Mouse (Mus musculus) liver, embryonic 15.5 days (tissue): ENCODE measurements around the gene Zfp874b. TPM values are rescaled to one million over a fixed set of nuclear protein-coding genes. Genes with fewer than 3 reads are reported as not detected.
"Not testable (repeated sequence)": the region's sequence is repeated elsewhere in the genome, so short reads cannot be mapped to it uniquely, and the experiment has no call there.

ENCODE experiments used
- ATAC-seq: fragments of 200-750 bp; cut with Nextera tagmentation; 2 replicates; pipeline ENCODE4 v1.8.0; 2017; ENCODE audit warnings: moderate number of reproducible peaks, mild to moderate bottlenecking, moderate library complexity; ENCODE audit not compliant: insufficient read depth
- H3K27ac ChIP-seq: fragments of 300-500 bp; sonication (generic); replicated peaks from 2 replicates; pipeline ENCODE4 v1.5.1; 2015; ENCODE audit warnings: mild to moderate bottlenecking, inconsistent platforms
- H3K27me3 ChIP-seq: fragments of 300-500 bp; sonication (generic); 2 replicates; pipeline ENCODE4 v1.6.1; 2015; ENCODE audit warnings: mild to moderate bottlenecking, inconsistent platforms
- H3K36me3 ChIP-seq: fragments of 300-500 bp; sonication (generic); replicated peaks from 2 replicates; pipeline ENCODE4 v1.6.1; 2015; ENCODE audit warnings: moderate library complexity, mild to moderate bottlenecking, inconsistent platforms
- H3K4me1 ChIP-seq: fragments of 300-500 bp; sonication (generic); replicated peaks from 2 replicates; pipeline ENCODE4 v1.6.1; 2015; ENCODE audit warnings: inconsistent platforms
- H3K4me2 ChIP-seq: fragments of 300-500 bp; sonication (generic); 2 replicates; pipeline ENCODE4 v1.6.1; 2015; ENCODE audit warnings: moderate library complexity, mild to moderate bottlenecking, inconsistent platforms
- H3K4me3 ChIP-seq: fragments of 300-500 bp; sonication (generic); replicated peaks from 2 replicates; pipeline ENCODE4 v1.5.1; 2015; ENCODE audit warnings: mild to moderate bottlenecking, inconsistent platforms
- H3K9ac ChIP-seq: fragments of 300-500 bp; sonication (generic); 2 replicates; pipeline ENCODE4 v1.6.1; 2015; ENCODE audit warnings: moderate library complexity, mild to moderate bottlenecking, inconsistent platforms
- H3K9me3 ChIP-seq: fragments of 300-500 bp; sonication (generic); replicated peaks from 2 replicates; pipeline ENCODE4 v1.6.1; 2016; ENCODE audit warnings: inconsistent platforms
- WGBS: fragments of 180-500 bp; shearing (Covaris S2); methylation state at CpG from one replicate; pipeline ENCODE4 v1.1.7; 2015; ENCODE audit warnings: mixed read lengths; ENCODE audit not compliant: insufficient replicate concordance; 5-methylcytosine and 5-hydroxymethylcytosine counted together
- polyA plus RNA-seq: library from polyadenylated mRNA; unstranded; fragments of >200 nt; fragmentation: Nextera tagmentation; extraction: Ambion mirVana; gene quantifications from 2 replicates; pipeline ENCODE4 v1.2.1, GENCODE M21; 2015

Gene Zfp874b
- polyA plus RNA-seq = 2.5 and 3.4 TPM in 2 replicates

DNA sequence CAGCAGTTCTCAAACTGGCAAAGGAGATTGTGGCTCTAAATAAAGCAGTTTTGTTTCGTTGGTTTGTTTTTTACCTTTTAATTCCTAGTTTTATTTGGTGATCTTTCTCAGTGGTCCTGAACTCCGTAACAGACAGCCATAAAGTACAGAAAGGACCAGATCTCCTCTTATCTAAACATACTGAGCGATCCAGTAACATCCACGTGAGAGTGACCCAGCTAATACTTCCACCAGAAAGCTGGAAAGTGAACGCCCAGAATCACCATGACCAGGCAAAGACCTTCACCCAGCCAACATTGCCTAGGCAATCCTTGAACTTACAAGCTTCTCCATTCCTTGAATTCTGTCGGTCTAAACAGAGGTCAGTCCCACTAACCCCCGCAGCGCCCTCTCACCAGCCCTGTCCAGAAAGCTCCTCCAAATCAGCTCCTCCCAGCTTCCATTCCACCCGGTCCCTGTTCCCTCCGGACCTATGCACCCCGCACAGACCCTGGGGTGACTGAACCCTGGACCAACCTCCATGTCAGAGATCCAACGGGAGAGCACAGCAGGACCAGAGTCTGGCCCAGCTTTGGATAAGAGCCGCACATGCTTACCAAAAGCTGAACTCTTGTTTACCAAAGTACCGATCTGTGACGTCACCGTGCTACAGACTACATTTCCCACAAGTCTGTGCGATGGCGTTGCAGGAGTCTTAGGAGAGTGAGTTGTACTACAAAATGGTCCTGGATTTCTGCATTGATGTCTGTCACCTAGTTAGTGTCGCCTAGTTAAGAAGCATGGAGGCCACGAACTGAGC is at the start of gene Zfp874b:
Gene Zfp874b (minus strand): TSS at position 634 of the 799 bp plus-strand sequence.
- 3% methylated on average over 20 of the region's 20 CpGs for WGBS
- Histone ChIP-seq H3K4me1 (peaks cover 20% of the 10 kb centered on the region), H3K27me3 (no peaks in the 10 kb centered on the region), H3K4me2 (peak within 1 kb of the TSS; percentile 78), H3K9me3 (no peaks in the 10 kb centered on the region), H3K9ac (peak within 1 kb of the TSS; percentile 75), H3K36me3 (peaks cover 8% of the 10 kb centered on the region; the same call in 1 of the 2 replicates), H3K4me3 (peak within 1 kb of the TSS; percentile 73), H3K27ac (peak within 1 kb of the TSS; percentile 88)
- peak; percentile 93 for ATAC-seq

DNA sequence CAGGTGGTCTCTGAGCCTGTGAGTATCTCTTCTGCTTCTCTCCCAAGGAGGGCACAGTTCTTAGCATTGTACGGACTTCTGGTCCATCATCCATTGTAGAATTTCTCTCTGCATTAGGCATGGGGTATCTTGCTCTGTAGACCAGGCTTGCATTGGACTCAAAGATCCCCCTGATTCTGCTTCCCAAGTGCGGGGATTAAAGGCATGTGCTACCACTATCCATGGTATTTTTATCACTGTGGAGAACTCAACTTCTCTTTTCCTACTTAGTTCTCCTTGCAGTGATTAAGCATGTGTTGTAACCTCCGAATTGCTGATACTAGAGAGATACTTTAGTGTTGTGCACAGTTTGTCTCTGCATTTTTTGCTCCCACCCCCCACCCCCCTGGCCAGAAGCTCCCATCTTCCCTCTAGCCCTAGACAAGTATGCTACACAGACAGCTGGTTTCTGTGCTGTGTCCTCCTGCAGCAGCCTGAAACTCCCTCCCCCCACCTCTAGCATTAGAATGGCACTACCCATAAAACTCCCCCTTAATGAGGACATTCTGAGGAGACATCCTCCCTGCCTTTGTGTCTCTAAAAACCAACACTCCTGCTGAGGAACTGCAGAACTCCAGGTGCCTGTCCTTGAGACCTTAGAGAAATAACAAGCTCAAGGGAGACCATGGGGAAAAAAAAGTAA is 43.1 kb upstream of the Zfp874b start:
- Histone ChIP-seq H3K27ac (no peak overlapping the region), H3K4me3 (no peak overlapping the region), H3K27me3 (no peaks in the 10 kb centered on the region), H3K9me3 (no peaks in the 10 kb centered on the region), H3K36me3 (no peaks in the 10 kb centered on the region), H3K4me2 (no peak overlapping the region), H3K4me1 (peaks cover 18% of the 10 kb centered on the region), H3K9ac (no peak overlapping the region)
- no peak for ATAC-seq
- 62% methylated on average over 3 of the region's 3 CpGs for WGBS

GRCm38 (mm10) chr13:67525753-67526410 is 41.8 kb upstream of the Zfp874b start, which contains the start of the genes Gm26965 and Zfp87:
Gene Gm26965 (minus strand): TSS chr13:67526151.
Gene Zfp87 (minus strand): TSS chr13:67526177.
- Histone ChIP-seq H3K4me1 (peaks cover 18% of the 10 kb centered on the region), H3K27me3 (no peaks in the 10 kb centered on the region), H3K27ac (peak within 1 kb of the TSS; percentile 69), H3K4me2 (peak within 1 kb of the TSS; percentile 75), H3K9me3 (no peaks in the 10 kb centered on the region), H3K9ac (peak within 1 kb of the TSS; percentile 72), H3K4me3 (peak within 1 kb of the TSS; percentile 83), H3K36me3 (no peaks in the 10 kb centered on the region)
- WGBS = under 1% methylated on average over 27 of the region's 27 CpGs
- ATAC-seq = peak; percentile 98

GRCm38 (mm10) chr13:67500908-67501307 is 16.9 kb upstream of the Zfp874b start:
- Histone ChIP-seq H3K9me3 (no peaks in the 10 kb centered on the region), H3K27me3 (no peaks in the 10 kb centered on the region), H3K4me2 (no peak overlapping the region), H3K27ac (no peak overlapping the region), H3K4me3 (0 out of 2 replicates have a peak overlapping the region, but pooled peaks have one; percentile 66), H3K9ac (no peak overlapping the region), H3K4me1 (peaks cover 11% of the 10 kb centered on the region), H3K36me3 (no peaks in the 10 kb centered on the region)
- WGBS = 60% methylated on average over 1 of the region's 1 CpGs
- no peak for ATAC-seq

DNA sequence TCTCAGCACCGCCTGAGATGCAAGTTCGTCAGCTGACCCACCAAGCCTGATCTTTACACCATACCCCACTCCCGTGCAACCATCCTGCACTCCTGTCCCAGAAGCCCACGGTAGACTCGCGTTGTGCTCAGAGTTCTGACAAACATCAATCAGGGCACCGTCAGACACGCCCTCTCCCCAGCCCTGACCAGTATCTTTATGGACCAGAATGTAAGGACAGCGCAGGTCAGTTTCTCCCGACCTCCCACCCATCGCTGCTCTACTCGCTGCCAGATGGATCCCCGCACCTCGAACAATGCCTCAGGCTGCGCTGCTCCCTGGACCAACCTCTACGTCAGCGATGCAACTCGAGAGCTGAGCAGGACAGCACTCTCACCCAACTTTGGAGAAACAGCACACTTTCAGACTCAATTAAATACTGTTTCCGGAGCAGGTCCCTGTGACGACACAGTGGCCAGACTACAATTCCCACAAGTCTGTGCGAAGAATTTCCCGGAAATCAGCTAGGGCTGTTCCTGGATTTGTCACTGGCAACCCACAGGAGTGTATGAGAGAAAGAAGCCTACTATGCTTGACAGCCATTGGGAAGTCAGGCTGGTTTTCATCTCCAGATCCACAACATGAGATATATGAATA is 16.1 kb upstream of the Zfp874b start, which contains the start of gene Zfp58:
Gene Zfp58 (minus strand): TSS at position 472 of the 636 bp plus-strand sequence.
- Histone ChIP-seq H3K9me3 (no peaks in the 10 kb centered on the region), H3K4me2 (peak within 1 kb of the TSS; percentile 71), H3K27ac (no peak within 1 kb of the TSS; the same call in 1 of the 2 replicates), H3K36me3 (peaks cover under 1% of the 10 kb centered on the region; the same call in 1 of the 2 replicates), H3K4me3 (peak within 1 kb of the TSS; percentile 66), H3K9ac (peak within 1 kb of the TSS; percentile 62), H3K27me3 (no peaks in the 10 kb centered on the region), H3K4me1 (peaks cover 11% of the 10 kb centered on the region)
- peak; percentile 85 for ATAC-seq
- under 1% methylated on average over 22 of the region's 22 CpGs for WGBS

- Histone ChIP-seq H3K4me2 (no peak overlapping the region), H3K27ac (no peak overlapping the region), H3K9me3 (peaks cover 5% of the 10 kb centered on the region; the same call in 1 of the 2 replicates), H3K36me3 (peaks cover 32% of the 10 kb centered on the region), H3K4me3 (no peak overlapping the region), H3K9ac (no peak overlapping the region), H3K4me1 (peaks cover 11% of the 10 kb centered on the region), H3K27me3 (no peaks in the 10 kb centered on the region)
- ATAC-seq = no peak
- 57% methylated on average over 1 of the region's 1 CpGs for WGBS
Measured at GRCm38 (mm10) chr13:67495631-67496030, 11.6 kb upstream of the Zfp874b start.

DNA sequence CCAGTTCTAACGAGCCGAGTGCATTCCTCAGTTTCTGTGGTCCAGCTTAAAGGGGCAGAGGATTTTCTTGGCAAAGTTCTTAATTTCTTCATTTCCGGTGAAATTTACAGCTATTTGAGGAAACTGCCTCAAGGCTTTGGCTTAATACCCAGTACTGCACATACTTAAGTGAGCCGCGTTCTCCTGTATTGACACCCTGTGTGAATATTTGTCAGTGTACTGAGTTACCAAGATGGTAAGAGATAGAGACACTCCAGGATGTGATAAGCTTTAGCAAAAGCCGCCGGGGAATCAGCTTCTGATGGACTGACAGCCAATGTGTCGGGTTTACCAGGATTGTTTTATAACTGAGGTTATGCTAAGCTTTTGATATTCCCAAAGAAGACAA is 360 bp upstream of the Zfp874b start:
- Histone ChIP-seq H3K4me1 (peaks cover 20% of the 10 kb centered on the region), H3K9me3 (no peaks in the 10 kb centered on the region), H3K36me3 (peaks cover 8% of the 10 kb centered on the region; the same call in 1 of the 2 replicates), H3K27ac (peak overlapping the region; percentile 88), H3K27me3 (no peaks in the 10 kb centered on the region), H3K9ac (peak overlapping the region; percentile 30; the same call in 1 of the 2 replicates), H3K4me3 (peak overlapping the region; percentile 73), H3K4me2 (peak overlapping the region; percentile 78)
- ATAC-seq = no peak
- WGBS = 22% methylated on average over 8 of the region's 8 CpGs

GRCm38 (mm10) chr13:67481528-67481927 is 2.5 kb downstream of the Zfp874b start:
- Histone ChIP-seq H3K36me3 (peaks cover 14% of the 10 kb centered on the region), H3K27ac (no peak overlapping the region), H3K27me3 (no peaks in the 10 kb centered on the region), H3K9ac (no peak overlapping the region), H3K4me1 (peaks cover 20% of the 10 kb centered on the region), H3K4me2 (no peak overlapping the region), H3K9me3 (no peaks in the 10 kb centered on the region), H3K4me3 (no peak overlapping the region)
- WGBS = 52% methylated on average over 4 of the region's 4 CpGs
- no peak for ATAC-seq

GRCm38 (mm10) chr13:67469274-67469673 is 14.8 kb downstream of the Zfp874b start:
- Histone ChIP-seq H3K4me1 (no peaks in the 10 kb centered on the region), H3K9me3 (no peaks in the 10 kb centered on the region), H3K4me3 (no peak overlapping the region), H3K9ac (no peak overlapping the region), H3K27me3 (no peaks in the 10 kb centered on the region), H3K36me3 (peaks cover 28% of the 10 kb centered on the region), H3K27ac (no peak overlapping the region), H3K4me2 (no peak overlapping the region)
- WGBS = 49% methylated on average over 3 of the region's 3 CpGs
- no peak for ATAC-seq

DNA sequence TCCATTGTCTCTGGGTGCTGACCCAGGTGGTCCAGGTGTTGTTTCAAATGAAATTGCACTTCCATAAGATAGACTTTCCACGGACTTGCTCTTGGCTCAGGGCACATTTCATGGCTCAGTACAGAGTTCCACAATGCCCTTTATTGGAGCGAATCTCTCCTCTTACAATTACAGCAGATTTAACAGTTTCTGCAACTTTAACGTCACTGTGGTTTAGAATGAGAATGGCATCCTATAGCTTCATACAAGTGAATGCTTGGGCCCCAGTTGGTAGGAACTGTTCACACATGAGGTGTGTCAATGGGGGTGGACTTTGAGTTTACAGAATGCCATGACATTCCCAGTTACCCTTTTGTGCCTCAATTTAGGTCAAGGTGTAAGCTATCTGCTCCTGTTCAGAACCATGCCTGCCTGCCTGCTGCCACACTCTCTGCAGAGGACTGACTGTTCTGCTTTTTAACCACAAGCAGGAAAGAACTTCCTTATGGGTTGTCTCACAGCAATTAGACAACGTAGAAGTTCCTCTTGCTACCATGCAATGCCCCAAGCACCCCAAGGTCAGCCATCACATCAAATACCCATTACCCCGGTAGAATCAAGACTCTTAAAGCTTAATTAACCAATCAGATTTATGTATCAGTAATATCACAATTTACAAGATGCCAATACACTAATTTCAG is 20.4 kb downstream of the Zfp874b start:
- not testable (repeated sequence) for H3K4me1 ChIP-seq, H3K27me3 ChIP-seq, ATAC-seq, H3K9me3 ChIP-seq, H3K36me3 ChIP-seq, H3K4me2 ChIP-seq, H3K4me3 ChIP-seq, H3K9ac ChIP-seq, H3K27ac ChIP-seq
- 19% methylated on average over 3 of the region's 5 CpGs for WGBS
